Mouse (Mus musculus) brain, embryonic 14.5 days (tissue): ENCODE measurements around the gene Gzf1. TPM values are rescaled to one million over a fixed set of nuclear protein-coding genes. Genes with fewer than 3 reads are reported as not detected.

Experiments used
- DNase-seq: peaks from one replicate; pipeline ENCODE4 v3.0.0-alpha.2; 2011; ENCODE audit warnings: low read depth
- CTCF ChIP-seq: fragments of 200-500 bp; IDR thresholded peaks from 2 replicates; pipeline ENCODE4 v1.5.1; 2012; ENCODE audit warnings: inconsistent platforms, mild to moderate bottlenecking, moderate library complexity, borderline replicate concordance; ENCODE audit not compliant: insufficient read depth, insufficient read length; ENCODE audit errors: extremely low read depth
- POLR2A ChIP-seq: fragments of 200-500 bp; IDR thresholded peaks from 2 replicates; pipeline ENCODE4 v1.6.1; 2012; ENCODE audit warnings: mild to moderate bottlenecking, inconsistent platforms, borderline replicate concordance; ENCODE audit not compliant: poor library complexity, insufficient read depth, insufficient read length, severe bottlenecking; ENCODE audit errors: extremely low read depth
- polyA plus RNA-seq: library from polyadenylated mRNA; depleted of rRNA; stranded (reverse); fragments of >200 nt; gene quantifications from 2 replicates; pipeline ENCODE4 v1.2.3, GENCODE M21; 2012; rRNA removed

The Gzf1 gene
- polyA plus RNA-seq, result 12.9 and 15.0 TPM in 2 replicates

GRCm38 (mm10) chr2:148680775-148681291, at the start of gene Gzf1:
Gene Gzf1 (plus strand): TSS chr2:148681023.
- TF ChIP-seq POLR2A (peak; percentile 77), CTCF (no peak)
- peak; percentile 99 for DNase-seq

GRCm38 (mm10) chr2:148631602-148632001, 49.2 kb upstream of the Gzf1 start:
- no peak for DNase-seq
- TF ChIP-seq POLR2A, result no peak
- TF ChIP-seq CTCF, result no peak

DNA sequence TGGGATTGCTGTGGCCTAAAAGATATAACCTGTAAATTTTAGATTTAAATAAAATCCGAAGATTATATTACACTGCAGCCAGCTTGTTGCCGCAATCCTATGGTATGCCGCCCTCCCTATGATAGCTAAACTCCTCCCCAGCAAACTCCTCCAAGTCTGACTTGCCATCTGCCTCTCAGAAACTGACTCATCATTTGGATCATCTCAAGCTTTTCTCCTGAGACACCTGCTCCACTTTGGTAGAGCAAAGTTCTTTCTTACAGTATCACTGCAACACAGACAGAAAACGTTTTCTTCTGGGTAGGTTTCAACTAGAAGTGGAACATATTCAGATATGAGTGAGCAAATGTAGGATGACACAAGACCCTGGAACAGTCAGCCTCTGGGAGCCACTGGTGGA, 46.4 kb upstream of the Gzf1 start:
- TF ChIP-seq CTCF (no peak), POLR2A (no peak)
- no peak for DNase-seq

GRCm38 (mm10) chr2:148642610-148643370, 38.0 kb upstream of the Gzf1 start:
- TF ChIP-seq POLR2A (no peak), CTCF (no peak)
- no peak for DNase-seq

GRCm38 (mm10) chr2:148644421-148645000, 36.3 kb upstream of the Gzf1 start:
- peak; percentile 66 for DNase-seq
- TF ChIP-seq POLR2A, result no peak
- no peak for TF ChIP-seq CTCF

DNA sequence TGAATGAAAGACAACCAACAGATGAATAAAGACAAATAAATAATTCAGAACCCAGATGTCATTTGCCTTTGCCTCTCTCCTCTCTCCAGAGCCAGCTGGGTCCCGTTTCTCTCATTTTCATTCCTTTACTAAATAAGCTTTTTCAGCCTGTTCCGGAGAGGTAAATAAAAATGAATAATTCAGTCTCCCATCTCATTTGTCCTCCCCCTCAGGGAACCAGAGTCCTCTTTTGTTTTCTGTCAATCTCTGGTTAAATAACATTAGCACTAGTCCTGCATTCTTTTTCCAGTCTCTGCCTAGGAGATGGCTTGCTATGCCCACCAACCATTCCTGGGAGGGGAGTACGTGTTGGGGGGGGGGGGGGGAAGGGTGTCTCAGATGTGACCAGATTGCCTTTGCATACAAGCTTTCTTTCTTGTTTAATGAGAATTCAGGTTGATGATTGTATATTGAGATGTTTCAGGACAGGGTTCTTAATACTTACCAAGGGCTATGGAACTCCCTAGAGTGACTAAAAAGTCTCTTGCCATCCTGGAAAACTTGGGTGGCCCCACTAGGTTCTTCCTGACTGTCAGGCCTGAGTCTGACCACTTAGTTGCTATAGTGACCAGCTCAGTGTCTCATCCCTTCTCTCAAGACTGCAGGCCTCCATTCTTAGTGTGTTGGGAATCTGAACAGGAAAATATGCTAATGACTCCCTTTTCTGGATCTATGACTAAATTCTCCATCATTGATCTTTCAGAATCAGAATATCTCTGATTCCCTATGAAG, 30.1 kb upstream of the Gzf1 start:
- TF ChIP-seq POLR2A, result no peak
- TF ChIP-seq CTCF, result no peak
- DNase-seq, result peak; percentile 76

DNA sequence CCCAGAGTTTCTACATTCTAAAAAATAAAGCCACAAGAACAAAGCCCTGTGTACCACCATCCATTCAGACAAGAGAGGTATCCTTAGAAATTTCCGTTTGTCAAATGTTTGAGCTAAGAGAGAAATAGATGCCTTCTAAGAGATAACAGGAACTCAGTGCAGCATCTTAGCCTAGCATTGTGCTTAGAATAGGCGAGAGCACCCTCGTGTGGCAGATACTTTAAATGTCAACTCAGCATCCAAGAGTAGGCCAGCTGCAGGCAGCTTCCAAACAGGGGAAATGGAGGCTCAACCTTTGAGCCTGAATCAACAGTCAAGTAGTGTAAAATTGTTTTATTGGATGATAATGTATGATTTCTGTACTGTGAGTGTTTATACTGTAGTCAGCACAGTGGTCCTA, 25.9 kb upstream of the Gzf1 start:
- no peak for TF ChIP-seq POLR2A
- peak; percentile 77; the same call in 1 of the 2 replicates for TF ChIP-seq CTCF

GRCm38 (mm10) chr2:148663458-148663857, 17.4 kb upstream of the Gzf1 start:
- DNase-seq, result no peak
- TF ChIP-seq POLR2A (no peak), CTCF (no peak)

More for the DNA sequence above, 25.9 kb upstream of the Gzf1 start:
- DNase-seq, result peak; percentile 83

DNA sequence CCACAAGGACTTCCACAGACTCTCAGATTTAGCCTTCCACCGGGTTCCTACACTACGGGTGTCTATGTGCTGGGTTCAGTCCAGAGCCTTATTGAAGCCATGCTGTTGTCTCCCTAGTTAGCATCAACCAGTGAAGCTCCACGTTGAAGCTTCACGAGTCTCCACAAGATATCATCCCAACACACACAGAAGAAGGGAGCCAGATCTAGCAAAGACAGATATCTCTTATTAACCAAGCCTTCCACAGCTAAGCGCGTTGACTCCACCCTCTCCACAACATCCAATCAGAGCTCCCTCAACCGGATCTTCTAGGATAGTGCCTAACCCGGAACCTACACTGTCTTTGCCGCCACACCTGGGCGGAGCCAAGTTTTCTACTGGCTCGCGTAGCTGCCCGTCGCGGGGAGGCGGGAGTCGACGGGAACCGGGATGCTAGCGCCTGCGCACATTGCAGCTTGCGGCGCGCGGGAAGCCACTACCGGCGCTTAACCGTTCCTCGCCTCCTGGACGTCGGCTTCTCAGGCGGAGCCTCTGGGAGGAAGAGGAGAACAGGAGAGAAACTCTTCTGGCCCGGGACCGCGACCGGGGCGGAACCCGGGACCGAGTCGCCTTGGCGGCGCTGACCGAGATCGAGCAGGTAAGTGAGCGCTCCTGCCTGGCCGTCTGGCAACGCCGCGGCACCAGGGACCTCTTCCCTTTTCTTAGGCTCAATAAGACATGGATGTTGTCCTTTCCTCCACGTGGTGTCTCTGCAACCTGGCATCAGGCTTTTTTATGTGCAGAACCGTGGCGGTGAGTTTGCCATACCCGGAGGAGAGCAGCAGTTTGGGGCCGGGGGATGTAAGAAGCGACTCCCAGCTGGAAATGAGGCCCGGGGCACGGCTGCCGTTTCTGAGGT, 8.4 kb upstream of the Gzf1 start, which contains the start of gene Nxt1:
Gene Nxt1, plus strand, starts transcription at position 403 of the 898 bp plus-strand sequence.
- peak; percentile 99 for DNase-seq
- no peak; the same call in 1 of the 2 replicates for TF ChIP-seq POLR2A
- no peak for TF ChIP-seq CTCF

DNA sequence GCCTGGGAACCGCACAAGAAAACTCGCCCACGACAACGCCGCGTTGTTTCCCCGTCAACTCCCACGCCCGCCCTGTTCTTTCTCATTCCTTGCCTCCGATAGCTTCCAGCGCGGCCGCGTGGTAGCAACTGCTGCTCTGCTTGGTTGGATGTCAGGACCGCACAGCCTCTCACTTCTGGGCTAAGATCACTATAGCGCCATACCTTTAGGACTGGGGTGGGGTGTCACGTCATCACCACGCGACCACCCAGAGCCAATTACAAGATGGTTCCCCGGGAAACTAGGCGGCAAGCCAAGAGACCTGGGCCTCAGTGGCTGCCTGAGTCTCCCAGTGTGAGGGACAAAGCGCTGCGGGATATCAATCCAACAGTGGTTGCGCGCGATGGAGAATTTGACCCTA, 3.0 kb upstream of the Gzf1 start:
- TF ChIP-seq POLR2A, result peak; percentile 35; the same call in 1 of the 2 replicates
- TF ChIP-seq CTCF, result no peak
- peak; percentile 97 for DNase-seq
